19 mouse cellular contexts compared by ENCODE assay signal in the genomic region with DNA sequence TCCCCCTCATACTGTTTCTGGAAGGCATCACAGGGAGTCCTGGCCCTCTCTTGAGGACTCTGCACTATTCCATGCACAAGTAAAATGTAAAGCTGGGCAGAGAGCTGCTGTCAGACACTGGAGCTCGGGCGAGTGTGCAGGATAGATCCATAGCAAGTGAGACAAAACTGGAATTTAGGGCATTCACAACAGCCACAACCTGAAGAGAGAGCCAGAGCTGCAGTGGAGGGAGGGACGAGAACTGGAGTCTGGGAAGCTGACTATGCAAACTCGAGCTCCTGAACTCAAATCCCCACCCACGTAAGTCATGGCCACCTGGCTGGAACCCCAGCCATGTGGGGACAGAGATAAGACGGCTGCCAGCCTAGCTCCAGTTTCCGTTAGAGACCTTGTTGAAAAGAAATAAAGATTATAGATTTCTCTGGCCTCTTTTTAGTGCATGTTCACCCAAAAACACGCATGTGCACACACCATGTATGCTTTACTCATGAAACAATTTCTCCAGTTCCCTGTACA.
DNase-seq lines count a peak whose midpoint lies in the region; ATAC-seq and TF ChIP-seq lines count a peak whose summit lies in the region.
"Had no signal": no experiment of that assay in that cellular context is flagged by ENCODE, and none has a peak within 500 bp of the region (broad histone marks: within the 10 kb centered on the region; RNA-seq: fewer than 3 reads in every experiment).

No protein-coding gene starts in this region.

- H3K36me3 ChIP-seq in heart, embryonic 10.5 days = peaks cover 85% of the 10 kb centered on the region

- no peaks in the 10 kb centered on the region for H3K27me3 ChIP-seq in heart, embryonic 10.5 days (ENCODE audit: insufficient read depth, poor library complexity, severe bottlenecking)
- H3K27me3 ChIP-seq: Patski had no signal

- H3K27ac ChIP-seq in heart, embryonic 10.5 days = peak overlapping the region; percentile 12; the same call in 1 of the 2 replicates
- H3K27ac ChIP-seq in bone marrow, adult 2 months (ENCODE audit: control insufficient read depth, insufficient read depth, low read depth, low read length, poor library complexity) = peak overlapping the region; percentile 34; the same call in 1 of the 2 replicates
- H3K27ac ChIP-seq in gastrocnemius, adult 2 months = no peak overlapping the region

- H3K4me3 ChIP-seq in heart, embryonic 10.5 days = no peak overlapping the region
- H3K4me3 ChIP-seq in bone marrow, adult 2 months (replicated peaks; ENCODE audit: control insufficient read depth, low read depth, low read length) = no peak overlapping the region
- no peak overlapping the region for H3K4me3 ChIP-seq in gastrocnemius, adult 2 months

- no peak for TF ChIP-seq CTCF in bone marrow, adult 2 months (IDR thresholded peaks at IDR 0.05; ENCODE audit: control insufficient read depth, insufficient read depth, low read length)
- no peak for TF ChIP-seq CTCF in gastrocnemius, adult 2 months (IDR thresholded peaks at IDR 0.05)

- no peak for DNase-seq in heart, embryonic 10.5 days (ENCODE audit: low spot score)
- no peak for DNase-seq in heart, adult 9 months (ENCODE audit: low spot score in 2 of 2)
- no peak for DNase-seq in gastrocnemius, adult 2 months
- DNase-seq in left cerebral cortex, postnatal 10 days (ENCODE audit: extremely low spot score in 1 of 2, low spot score in 2 of 2) = no peak
- DNase-seq in cerebellum, postnatal 25 days = no peak
- DNase-seq: cerebellum, adult 8-10 months; embryo, embryonic 11 days; gastrocnemius, postnatal 25 days; kidney, adult 18-20 months; kidney, postnatal 25 days; layer of hippocampus, adult 9-11 months; lung, adult 2 months; right cerebral cortex, postnatal 4 days had no signal

- WGBS in heart, embryonic 10.5 days = 52% methylated on average over 8 of the region's 8 CpGs
- 49% methylated on average over 8 of the region's 8 CpGs for WGBS in bone marrow, adult 2 months

- no peaks in the 10 kb centered on the region for H3K9me3 ChIP-seq in heart, embryonic 10.5 days

- peak; percentile 90 for ATAC-seq in erythroid progenitor cell, adult 5-6 weeks (replicated peaks; ENCODE audit: low FRiP score, poor library complexity, severe bottlenecking)
- ATAC-seq in megakaryocyte progenitor cell, adult 5-6 weeks (replicated peaks; ENCODE audit: poor library complexity) = peak; percentile 77
- ATAC-seq: hindbrain, embryonic 16.5 days; midbrain, embryonic 16.5 days; Patski had no signal

- H3K4me1 ChIP-seq in heart, embryonic 10.5 days = peaks cover 23% of the 10 kb centered on the region
- H3K4me1 ChIP-seq in bone marrow, adult 2 months (ENCODE audit: control insufficient read depth, insufficient read depth, low read length) = no peaks in the 10 kb centered on the region

- TF ChIP-seq POLR2A in bone marrow, adult 2 months (IDR thresholded peaks at IDR 0.05; ENCODE audit: borderline replicate concordance, control insufficient read depth, low read depth, low read length) = no peak

- intact Hi-C loops in gastrocnemius, adult 2 months (cut with DNase I) = no loop called here
- intact Hi-C loops in left cerebral cortex, postnatal 10 days (cut with DNase I) = loop anchor here (10.0 kb wide), 1 partner anchor 344 kb away; the partner anchor contains the start of genes Polr3a and Rps24
